Mouse (Mus musculus): ENCODE results near the gene Spen.
"Not testable (repeated sequence)": the region's sequence is repeated elsewhere in the genome, so short reads cannot be mapped to it uniquely, and the experiment has no call there.

Spen gene

DNA sequence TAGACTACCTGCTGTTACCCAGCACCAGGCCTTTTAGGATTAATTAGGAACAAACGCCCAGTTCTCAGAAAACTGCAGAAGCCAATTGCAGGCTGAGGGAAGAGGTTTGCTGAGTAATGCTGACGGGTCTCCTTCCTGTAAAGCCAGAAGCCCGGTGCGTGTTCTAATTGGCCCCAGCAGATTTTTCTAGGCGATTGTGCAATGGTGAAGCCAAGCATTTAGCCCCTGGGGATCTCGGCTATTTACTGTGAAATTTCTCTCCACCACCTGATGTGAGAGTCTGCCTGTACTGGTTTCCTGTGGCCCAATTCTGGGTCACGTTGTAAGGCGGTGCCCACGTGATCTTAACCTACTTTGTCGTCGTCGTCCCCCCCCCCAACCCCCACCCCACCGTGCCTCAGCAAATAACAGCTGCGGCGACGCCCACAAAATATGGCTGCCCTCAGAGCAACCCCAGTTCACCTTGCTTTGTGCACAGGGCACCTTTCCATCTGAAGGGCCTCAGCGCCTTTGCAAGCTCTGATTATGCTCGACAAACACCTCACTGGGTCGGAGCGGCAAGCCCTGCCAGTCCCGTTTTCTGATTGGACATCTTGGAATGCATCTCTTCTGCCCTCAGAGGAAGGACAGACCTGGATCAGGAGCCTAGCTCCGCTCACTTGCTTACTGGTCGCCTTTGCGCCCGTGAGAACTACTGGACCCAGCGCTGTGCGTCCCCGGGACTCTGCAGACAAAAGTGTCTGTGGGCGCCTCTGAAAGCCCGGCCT, 20.9 kb upstream of the Spen start:
- peak; percentile 88 for DNase-seq (ENCODE audit: low read depth)

DNA sequence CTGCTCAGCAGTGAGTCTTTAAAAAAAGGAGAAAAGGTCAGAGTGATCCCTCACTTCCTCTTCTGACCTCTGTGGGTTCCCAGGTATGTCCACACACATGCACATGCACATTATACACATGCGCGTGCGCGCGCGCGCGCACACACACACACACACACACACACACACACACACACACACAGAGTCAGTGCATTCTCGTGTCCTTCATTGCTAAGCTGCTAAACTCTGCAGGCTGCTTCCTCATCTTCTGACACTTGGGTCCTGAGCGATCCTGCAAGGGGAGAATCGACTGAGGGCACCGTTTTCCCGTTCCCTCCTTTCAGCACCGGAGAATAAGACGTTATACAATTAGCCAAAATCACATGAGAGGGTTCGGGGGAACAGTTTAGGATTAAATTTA, 20.3 kb upstream of the Spen start:
- peak; percentile 70 for DNase-seq (ENCODE audit: low read depth)

DNA sequence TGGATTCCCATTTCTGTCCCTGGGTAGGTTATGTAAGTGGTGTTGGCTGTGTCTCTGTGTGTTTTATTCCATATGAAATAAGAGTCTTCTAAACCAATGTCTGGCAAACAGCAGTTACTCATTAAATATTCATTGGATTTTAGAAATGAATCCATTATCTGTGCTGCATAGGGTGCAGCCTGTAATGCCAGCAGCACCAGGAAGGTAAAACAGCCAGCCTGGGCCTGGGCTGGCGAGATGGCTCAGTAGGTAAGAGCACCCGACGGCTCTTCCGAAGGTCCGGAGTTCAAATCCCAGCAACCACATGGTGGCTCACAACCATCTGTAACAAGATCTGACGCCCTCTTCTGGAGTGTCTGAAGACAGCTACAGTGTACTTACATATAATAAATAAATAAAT, 17.8 kb upstream of the Spen start:
- DNase-seq (ENCODE audit: low read depth) = not testable (repeated sequence)

DNA sequence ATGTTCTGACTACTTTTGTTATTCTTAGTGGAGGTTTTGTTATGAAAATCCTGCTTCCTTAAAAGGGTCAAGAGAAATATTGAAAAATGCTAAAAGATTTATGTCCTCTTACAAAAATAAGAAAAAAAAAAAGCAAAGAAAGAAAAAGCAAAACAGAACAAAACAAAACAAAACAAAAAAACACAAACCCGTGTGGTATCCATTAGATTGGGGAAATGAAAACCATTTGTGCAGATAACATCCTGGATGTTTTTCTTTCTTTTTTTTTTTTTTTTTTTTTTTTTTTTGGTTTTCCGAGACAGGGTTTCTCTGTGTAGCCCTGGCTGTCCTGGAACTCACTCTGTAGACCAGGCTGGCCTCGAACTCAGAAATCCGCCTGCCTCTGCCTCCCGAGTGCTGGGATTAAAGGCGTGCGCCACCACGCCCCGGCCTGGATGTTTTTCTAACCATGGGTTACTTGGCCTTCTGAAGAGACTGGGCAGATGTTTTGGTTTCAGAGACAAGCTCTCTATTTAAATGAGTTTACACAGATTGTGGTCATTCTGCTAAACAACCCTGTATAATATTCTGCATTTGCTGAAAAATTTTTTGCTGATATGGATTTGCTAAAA, 16.0 kb upstream of the Spen start:
- DNase-seq (ENCODE audit: low read depth) = not testable (repeated sequence)

DNA sequence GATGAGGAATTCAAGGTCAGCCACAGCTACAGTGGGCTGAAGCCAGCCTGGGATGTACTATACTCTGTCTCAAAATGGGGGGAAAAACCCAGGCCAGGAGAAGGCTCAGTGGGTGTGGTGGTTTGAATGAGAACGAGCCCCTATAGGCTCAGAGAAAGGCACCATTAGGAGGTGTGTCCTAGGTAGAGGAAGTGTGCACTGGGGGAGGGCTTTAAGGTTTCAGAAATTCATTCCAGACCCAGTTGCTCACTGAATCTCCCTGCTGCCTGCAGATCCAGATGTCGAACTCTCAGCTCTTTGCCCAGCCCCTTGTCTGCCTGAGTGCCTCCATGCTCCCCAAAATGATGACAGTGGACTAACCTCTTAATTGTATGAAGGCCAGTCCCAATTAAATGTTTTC, 14.1 kb upstream of the Spen start:
- peak; percentile 35 for DNase-seq (ENCODE audit: low read depth)

DNA sequence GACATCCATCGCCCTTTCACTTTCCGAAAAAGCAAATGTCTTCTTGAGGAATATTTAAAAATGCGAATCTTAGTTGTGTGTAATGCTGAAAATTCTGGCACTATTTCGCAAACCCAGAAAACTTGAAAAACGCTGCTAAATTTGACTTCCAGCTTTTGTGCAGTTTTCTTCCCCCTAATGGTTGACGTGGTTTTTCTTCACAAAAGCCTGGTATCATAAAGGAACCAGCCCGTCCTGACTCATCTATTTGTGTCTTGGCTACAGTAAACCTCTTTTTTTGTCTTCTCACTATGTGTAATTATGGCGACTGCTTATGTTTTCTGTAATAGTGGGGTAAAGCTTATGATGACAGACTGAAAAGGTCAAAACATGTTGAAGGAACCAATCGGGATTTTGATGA, 8.9 kb upstream of the Spen start:
- DNase-seq (ENCODE audit: low read depth) = no peak

DNA sequence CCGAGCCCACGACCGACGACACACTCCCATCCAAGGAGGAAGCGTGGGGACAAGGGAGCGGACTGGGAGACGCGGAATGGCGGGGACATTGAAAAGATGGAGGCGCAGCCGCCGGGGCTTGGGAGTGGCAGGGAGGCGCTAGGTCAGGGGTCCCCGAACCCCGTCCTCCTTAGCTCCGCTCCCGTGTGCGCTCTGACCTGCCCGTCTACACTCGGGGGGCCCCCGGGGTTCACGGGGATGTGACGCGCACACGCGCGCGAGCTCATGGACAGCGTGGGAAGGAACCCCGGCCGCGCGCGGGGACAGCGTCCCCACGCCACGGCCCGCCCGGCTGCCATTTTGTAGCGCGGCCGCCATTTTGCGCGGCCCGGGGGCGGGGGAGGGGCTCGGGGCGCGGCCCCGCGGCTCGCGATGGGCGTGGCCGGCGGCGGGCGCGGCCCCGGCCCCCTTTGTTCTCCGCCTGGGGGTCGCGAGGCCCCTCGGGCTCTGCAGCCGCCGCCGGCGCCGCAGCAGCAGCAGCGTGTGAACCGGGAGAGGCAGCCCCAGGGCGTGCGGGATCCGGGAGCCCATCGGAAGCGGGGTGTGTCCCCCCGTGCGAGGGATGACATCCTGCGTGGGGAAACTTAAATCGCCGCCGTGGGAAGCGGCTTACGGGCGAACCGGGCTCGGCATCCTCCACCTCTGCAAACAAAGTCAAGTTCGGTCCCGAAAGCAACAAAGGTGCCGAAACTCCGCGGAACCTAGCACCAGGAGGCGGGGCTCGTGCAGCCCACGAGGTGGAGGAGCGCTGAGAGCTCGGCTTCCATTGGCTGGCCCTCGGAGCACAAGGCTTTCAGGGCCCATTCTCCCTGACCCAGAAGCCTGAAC, 8.2 kb upstream of the Spen start:
- DNase-seq (ENCODE audit: low read depth) = peak; percentile 89

DNA sequence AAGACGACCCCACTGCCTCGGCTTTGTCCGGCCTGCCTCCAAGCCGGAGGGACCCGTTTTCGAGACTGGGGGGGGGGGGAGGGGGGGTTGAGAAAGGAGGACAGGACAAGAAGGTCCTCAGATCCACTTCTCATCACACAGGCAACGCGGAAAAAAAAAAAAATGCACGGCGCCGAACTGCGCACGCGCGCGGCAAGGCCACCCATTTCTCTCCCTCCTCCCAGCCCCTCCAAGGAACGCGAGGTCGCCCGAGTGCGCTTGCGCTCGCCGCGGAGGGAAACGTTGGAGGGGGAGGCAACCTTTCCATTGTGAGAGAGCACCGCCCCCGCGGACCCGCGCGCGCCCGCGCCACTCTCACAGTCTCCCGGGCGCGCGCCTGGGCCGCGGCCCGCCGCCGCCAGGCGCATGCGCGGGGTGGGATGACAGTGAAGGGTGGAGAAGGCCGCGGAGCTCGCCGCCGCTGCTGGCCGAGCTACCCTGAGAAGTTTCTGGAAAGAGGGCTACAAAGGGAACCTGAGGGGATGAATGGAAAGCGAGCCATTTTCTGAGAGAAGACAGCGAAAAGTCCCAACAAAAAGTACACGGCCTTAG, 7.4 kb upstream of the Spen start:
- peak; percentile 100 for DNase-seq (ENCODE audit: low read depth)

DNA sequence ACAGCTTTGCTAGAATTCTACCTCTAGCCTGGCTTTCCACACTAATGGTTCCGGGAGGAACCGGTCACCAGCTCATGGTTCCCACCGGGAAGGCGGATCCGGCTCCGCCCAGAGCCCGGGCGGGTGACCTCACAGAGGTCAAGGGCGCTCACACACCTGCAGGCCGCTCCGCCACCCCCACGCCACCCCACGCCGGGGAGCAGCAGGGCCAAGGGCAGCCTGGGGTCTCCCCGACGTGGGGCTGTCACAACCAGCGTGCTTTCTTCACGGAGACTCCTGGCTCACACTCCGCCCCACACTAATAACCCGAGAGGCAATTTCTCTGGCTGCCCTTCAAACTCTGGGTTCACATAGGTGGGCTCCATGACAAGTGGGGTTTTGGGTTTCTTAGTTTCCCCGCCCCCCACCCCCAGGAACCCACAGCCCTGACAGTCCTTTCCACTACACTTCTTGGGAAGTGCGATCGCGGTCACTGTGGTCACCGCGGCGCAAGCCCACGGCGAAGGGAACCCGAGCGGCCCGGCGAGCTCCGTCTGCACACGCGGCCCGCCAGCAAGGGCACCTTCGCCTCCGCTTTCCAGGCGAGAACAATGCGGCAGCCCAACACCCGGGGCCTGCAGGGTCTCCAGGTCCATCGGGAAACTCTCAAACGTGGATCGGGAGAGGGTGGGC, 6.8 kb upstream of the Spen start:
- no peak for DNase-seq (ENCODE audit: low read depth)

DNA sequence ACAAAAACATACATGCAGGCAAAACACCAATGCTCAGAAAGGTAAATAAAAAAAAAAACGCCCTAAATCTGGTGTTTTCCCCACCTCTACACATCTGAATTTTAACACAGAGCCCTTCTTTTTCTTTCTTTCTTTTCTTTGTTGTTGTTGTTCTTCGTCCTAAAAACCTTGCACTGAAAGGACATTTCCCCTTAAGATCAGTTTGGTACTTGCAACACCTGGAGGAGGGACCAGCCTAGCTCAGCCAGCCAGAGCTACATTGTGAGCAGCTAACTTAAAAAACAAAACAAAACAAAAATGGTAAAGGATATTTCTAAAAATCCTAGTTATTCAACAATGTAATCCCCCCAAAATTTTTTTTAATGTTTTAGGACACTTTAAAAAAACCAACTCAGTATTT, 6.1 kb upstream of the Spen start:
- no peak for DNase-seq (ENCODE audit: low read depth)

DNA sequence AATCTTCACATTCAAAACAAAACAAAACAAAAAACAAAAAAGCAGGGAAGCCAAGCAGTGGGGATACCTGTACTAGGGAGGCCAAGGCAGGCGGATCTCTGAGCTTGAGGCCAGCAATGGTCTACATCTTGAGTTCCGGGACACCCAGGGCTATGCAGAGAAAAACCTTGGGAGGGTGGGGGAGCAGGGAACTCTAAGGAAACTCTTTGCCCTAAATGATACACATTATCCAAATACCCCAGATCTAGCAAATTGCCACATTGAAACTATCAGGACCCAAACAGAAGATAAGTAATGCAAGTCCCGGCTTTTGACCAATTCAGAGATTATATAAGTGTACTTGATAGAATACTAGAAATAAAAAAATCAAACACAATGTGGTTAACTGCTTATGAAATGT, 5.2 kb upstream of the Spen start:
- DNase-seq (ENCODE audit: low read depth) = no peak

DNA sequence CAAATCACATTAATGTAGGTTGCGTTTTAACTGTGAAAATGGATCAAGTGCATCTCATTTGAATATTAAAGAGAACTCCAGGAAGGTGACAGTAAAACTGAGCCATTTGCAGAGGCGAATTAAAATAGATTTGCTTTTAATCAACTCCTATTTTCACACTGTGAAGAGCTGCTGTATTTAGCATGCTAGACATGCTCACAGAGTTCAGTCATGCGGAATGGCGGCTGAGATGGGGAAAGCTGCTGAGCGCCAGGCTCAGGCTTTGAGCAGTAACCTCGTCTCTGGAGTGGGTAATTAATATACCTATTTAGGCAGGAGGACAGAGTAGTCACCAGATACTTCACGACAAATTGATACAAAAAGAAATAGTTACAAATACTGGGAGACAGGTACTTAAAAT, 3.5 kb upstream of the Spen start:
- DNase-seq (ENCODE audit: low read depth) = no peak

DNA sequence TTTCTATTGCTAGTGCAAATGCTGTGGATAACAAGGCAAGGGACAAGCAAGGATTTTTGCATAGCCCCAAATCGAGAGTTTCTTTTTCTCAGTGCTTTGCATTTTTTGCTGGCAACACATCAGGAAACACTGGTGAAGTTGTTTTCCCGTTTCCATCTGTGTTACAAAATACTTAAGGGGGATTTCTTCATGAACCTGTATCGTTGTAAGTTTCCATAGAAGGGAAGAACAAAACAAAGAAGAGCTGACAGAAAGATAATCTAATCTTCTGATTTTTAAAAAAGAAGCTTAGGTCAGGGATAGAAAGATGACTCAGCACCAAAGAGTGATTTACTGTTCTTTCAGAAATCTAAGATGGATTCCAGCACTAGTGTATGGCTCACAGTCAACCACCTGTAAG, 2.4 kb upstream of the Spen start:
- no peak for DNase-seq (ENCODE audit: low read depth)

DNA sequence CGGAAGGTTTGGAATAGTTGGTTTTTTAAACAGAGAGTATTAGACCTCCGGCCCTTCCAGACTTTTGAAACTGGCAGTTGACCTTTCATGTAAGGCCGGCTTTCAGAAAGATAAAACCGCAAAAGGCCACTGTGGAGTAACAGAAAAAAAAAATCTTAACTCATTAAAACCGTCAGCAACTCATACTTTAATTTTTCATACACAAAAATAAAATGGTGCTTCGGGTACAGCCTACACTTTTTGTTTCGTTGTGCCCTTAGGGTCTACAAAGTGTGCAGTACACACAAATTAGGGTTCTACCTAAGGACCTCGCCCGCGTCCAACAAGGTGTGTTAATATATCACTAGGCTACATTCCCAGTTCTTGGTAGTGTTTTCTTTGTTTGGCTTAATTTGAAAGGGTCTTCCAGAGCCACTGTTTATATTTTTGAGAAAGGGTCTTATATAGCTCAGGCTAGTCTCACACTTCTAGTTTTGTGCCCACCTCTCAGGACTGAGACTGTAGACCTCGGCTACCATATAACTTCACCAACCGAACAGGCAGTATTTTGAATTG, 893 bp upstream of the Spen start:
- peak; percentile 30 for DNase-seq (ENCODE audit: low read depth)

DNA sequence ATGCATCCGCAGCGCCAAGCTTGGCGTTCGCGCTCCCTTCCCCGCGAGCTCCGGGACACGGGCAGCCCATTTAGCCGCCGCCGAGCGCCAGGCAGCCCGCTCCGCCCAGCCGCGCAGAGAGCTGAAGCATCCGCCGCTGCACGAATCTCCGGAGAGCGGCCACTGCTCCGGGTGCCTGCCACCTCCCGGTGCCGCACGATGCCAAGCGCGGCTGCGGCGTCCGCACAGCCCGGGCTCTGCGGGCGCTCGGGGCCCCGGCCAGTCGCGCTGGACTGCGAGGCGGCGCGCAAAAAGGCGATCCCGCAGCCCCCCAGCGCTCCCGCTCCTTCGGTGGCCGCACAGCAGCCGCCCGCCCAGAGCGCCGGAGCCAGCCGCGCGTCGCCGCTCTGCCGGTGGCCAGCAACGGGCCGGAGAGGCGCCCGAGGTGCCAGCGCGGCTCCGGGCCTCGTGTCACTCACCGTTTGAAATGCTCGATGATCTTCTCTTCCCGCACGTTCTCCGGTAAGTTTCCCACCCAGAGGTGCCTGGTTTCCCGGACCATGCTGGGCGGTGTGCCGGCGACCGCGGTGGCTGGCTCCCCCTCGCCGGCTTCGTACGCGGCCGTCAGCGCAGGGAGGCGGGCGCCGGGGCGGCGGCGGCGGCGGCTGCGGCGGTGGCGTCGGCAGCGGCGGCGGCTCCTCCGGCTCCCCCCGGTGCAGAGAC, 540 bp downstream of the Spen start:
- peak; percentile 64 for DNase-seq (ENCODE audit: low read depth)

DNA sequence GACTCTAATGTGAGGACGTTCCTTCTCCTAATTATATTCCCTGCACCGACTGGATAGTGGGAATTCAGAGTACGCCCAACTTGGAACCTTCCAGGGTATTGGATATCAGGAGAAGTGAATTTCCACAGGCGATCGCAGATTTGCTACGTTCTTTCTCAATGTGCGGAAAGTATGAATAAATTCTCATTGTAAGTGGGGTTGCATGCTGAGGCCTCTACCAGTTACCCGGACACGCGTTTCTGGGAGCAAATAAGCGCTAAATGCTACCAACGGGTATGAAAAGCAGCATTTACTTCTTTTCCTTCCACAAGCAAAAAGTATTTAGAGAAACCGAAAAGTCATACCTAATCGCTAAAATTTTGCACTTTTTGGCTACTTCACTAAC, 1.2 kb downstream of the Spen start:
- DNase-seq (ENCODE audit: low read depth) = peak; percentile 54

DNA sequence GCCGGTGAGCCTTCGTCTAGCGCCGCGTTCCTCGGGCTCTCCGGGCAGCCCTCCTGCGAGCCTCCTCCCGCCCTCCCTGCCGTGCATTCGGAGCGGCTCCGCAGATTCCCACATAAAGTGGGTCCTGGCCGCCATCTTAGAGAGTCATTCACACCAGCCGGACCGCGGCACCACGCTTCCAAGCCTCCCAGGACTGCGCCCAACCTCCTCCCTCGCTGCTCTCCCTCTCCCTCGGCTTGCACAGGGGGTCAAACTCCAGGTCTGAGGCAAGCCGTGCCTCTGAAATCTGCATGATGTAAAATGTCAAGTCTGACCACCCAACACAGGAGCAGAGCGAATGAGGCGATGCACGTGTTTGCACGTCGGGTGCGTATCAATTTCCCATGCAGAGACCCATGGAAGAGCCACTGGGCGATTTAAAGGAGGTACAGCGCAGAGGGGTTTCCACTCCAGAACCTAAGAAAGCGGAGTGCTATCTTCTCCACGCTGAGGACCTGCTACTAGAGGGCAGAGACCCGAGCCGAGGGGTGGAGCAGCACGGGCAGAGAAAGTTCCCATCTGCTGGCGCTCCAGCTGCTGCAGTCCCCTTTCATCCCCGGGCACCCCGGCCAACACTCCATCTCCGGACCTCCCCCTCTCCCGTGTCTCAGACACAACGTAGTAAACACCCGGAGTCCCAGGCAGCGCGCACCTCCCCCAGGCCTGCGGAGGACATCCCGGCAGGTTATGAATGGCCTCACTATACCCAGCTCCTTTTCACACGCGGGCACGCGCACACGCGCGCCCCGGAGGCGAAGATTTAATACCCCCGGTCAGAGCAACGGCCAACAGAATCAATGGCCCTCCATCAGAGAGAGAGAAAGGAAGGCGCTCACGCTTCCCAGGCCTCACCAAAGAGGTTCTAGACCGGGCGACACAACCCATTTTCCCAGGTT, 1.8 kb downstream of the Spen start:
- DNase-seq (ENCODE audit: low read depth) = peak; percentile 50

DNA sequence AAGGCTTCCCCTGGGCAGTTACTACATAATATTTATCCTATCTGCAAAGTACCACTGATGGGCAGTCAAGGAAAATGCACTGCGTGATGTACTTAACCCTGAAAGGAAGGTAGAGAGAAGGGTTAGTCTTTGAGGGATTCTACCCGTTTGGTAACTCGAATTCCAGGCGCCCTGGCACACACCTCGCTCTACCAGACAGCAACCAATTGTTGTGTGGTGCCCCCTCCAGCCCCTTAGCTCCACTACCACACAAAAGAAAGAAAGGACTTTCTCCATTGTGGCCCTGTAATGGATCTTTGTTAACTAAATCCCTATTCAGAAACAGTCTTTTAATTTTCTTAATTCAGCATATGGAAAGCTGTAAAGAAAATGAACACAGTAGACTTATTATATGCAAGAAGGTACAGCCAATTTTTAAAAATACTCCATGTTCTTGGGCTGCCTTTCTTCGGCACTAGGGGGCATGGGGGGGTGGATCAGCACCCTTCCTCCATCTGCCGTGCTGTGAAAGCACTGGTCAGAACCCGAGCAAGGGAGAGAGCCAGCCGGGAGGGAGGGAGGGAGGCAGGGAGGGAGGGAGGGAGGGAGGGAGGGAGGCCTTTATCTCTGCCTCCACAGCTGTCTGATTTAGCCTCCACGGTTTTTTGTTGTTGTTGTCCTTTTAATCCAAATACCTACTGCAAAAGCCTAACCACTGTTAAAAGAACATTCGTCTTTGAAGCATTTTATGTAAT, 3.3 kb downstream of the Spen start:
- DNase-seq (ENCODE audit: low read depth) = peak; percentile 48

DNA sequence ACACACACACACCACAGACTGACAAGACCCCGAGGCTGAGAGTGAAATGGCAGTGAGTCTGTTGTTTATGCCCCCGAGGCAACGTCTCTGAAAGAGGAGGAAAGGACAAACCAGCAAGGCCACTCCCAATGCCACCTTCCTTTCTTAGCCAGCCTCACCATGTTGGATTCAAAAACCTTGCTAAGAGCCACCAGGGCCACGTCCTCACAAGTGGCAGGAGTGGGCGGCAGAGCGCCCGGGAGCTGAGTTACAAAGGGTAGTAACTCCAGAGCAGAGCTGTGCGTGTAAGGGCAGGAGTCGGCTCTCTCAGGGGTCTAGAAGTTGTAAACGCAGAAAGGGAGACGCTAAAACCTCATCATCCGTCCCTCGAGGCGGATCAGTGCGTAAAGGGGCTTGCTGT, 7.4 kb downstream of the Spen start:
- DNase-seq (ENCODE audit: low read depth) = no peak
